Mouse (Mus musculus) kidney, postnatal 10 days (tissue): Measurements from ENCODE around the gene A630095E13Rik.
"Not testable (repeated sequence)": the region's sequence is repeated elsewhere in the genome, so short reads cannot be mapped to it uniquely, and the experiment has no call there.

ENCODE experiments used
- DNase-seq: peaks from one replicate; pipeline ENCODE4 v3.0.0; 2021; ENCODE audit warnings: mixed read lengths

The A630095E13Rik gene

GRCm38 (mm10) chr9:36643276-36643675 lies at the start of gene A630095E13Rik:
A630095E13Rik (minus strand) TSS chr9:36643376.
- not testable (repeated sequence) for DNase-seq

GRCm38 (mm10) chr9:36692920-36693319 lies 49.7 kb upstream of the A630095E13Rik start, which contains the start of gene Acrv1:
Acrv1 (plus strand) TSS chr9:36693220.
- no peak for DNase-seq

DNA sequence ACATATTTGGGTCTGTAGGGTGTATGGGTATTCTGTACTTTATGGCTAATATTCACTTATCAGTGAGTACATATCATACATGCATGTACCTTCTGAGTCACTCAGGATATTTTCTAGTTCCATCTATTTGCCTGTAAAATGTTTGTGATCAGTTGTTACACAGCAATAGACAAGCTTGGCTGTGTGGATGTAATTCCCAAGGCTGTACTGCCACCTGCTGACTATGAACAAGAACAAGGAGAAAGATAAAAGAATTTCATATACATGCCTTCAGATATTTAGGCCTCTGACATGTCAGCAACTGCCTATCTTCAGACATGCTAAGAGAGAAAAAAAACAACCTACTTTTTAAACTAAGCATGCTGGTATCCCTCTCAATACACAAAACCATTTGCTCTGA lies 44.2 kb upstream of the A630095E13Rik start:
- peak; percentile 11 for DNase-seq

- no peak for DNase-seq
These were observed 38.2 kb upstream of the A630095E13Rik start for GRCm38 (mm10) chr9:36681424-36681823.
